Mouse (Mus musculus) heart, postnatal 0 days (tissue): ENCODE measurements around the gene Wnt1.

ENCODE experiments used
- CTCF ChIP-seq: IDR thresholded peaks from 2 replicates; pipeline ENCODE4 v1.5.1; 2016; ENCODE audit warnings: antibody characterized with exemption, control low read depth, low read depth
- EP300 ChIP-seq: IDR thresholded peaks from 2 replicates; pipeline ENCODE4 v1.6.1; 2016; ENCODE audit warnings: antibody characterized with exemption, low read depth

- TF ChIP-seq CTCF (no peak), EP300 (no peak)
Measured at GRCm38 (mm10) chr15:98780075-98780474, 9.6 kb upstream of the Wnt1 start.
